Mouse (Mus musculus) CD8-positive naive resting alpha-beta T cell, adult 57 days (primary cell): ENCODE results near the gene Gm10100. TPM values are rescaled to one million over a fixed set of nuclear protein-coding genes. Genes with fewer than 3 reads are reported as not detected.

ENCODE experiments used
- total RNA-seq: library from RNA; stranded (reverse); gene quantifications from one replicate; pipeline ENCODE4 v1.2.4, GENCODE M21; 2023

Gm10100 gene
- total RNA-seq: not detected

DNA sequence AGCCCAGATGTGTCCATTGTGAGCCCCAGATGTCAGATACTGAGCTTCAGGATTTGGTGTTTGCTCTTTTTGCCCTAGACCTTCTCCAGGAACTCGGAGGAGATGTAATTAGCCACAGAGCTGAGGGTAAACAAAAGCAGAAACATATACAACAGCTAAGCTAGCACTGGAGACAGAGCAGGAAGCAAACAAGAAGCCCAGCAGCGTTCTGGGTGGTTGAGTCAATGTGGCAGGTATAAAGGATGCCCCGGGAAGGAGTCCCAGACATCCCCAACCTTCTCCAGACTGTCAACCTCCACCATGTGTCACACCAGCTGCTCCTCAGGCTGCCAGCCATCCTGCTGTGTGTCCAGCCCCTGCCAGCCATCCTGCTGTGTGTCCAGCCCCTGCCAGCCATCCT, at the start of gene Gm10100:
Gene Gm10100, plus strand, starts transcription at position 301 of the 400 bp plus-strand sequence.

DNA sequence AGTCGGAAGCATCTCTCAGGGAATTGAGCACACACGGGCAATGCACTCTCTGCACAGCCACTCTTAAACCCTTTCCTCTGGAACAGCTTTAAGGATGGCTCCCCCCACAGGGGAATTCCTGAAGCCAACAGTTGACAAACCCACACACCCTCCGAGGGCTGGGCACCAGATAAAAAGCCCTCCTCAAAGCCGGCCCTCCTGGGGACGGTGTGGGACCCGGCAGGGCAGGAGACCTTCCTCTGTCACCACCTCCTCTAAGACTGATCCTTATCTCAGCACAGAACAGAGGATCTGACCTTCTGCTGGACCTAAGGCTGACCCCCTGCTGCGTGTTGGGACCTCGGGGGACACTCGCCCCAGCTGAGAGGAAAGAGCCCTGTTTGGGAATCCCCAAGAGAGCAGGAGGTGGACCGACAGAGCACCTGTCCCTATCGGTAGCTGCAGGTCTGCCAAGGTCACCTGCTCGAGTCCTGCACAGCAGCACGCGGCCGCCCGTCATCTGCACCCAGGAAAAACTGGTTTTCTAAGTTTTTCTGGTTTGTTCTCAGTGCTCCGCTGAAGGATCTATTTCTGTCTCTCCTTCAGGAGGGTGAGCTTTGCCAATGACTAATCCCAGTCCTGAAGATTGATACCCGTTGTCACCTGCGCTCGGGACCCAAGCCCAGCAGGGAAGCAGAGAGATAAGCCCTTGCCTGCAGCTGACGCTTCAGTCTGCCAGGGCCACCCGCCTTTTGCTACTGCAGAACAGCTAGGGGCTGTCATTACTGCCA, 40.2 kb upstream of the Gm10100 start, which contains the start of gene Tspear:
Gene Tspear, plus strand, starts transcription at position 675 of the 770 bp plus-strand sequence.

DNA sequence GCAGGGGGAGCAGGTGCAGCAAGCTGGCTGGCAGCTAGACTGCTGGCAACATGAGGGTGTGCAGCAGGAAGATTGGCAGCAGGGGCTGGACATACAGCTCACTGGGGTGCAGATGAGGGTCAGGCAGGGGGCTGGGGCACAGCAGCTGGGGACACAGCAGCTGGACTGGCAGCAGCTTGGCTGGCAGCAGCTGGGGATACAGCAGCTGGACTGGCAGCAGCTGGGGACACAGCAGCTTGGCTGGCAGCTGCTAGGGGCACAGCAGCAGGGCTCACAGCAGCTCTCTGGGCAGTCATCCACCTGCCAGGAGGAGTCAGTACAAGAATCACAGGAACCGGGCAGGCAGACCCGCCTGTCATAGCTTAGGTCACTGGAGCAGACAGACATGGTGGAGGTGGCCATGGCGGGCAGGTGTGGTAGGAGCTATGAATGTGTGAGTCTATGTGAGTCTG, 35.9 kb upstream of the Gm10100 start, which contains the start of gene Gm19402:
Gene Gm19402, minus strand, starts transcription at position 402 of the 452 bp plus-strand sequence.

DNA sequence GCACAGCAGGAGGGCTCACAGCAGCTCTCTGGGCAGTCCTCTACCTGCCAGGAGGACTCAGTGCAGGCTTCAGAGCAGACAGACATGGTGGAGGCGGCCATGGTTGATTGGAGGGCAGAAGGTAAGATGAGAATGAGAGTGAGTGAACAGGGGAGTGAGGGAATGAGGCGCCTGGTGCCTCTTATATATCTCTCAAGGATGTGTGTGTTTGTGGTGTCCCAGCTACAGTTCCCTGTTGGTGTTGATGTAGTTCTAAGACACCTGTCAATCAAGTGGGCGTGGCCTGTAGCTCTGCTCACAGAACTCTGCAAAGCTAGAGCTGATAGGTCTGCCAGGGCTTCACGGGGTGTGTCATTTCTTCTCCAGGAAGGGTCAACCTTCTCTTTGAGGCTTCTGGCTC, 29.2 kb upstream of the Gm10100 start, which contains the start of gene Gm9508:
Gene Gm9508, minus strand, starts transcription at position 101 of the 400 bp plus-strand sequence.

DNA sequence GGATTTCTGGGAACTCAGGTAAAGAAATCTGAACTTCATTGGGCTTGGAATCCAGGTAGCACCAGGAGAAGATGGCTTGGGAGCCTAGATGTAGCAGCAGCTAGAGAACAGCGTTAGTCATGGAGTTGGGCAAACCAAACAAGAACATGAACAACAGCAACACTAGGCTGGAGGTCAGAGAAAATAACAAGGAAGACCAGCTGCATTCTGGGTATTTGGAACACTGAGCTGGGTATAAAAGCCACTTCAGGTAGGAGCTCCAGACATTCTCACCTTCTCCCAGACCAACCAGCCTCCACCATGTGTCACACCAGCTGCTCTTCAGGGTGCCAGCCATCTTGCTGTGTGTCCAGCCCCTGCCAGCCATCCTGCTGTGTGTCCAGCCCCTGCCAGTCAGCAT, 20.0 kb upstream of the Gm10100 start, which contains the start of gene Gm10272:
Gene Gm10272, plus strand, starts transcription at position 301 of the 400 bp plus-strand sequence.

DNA sequence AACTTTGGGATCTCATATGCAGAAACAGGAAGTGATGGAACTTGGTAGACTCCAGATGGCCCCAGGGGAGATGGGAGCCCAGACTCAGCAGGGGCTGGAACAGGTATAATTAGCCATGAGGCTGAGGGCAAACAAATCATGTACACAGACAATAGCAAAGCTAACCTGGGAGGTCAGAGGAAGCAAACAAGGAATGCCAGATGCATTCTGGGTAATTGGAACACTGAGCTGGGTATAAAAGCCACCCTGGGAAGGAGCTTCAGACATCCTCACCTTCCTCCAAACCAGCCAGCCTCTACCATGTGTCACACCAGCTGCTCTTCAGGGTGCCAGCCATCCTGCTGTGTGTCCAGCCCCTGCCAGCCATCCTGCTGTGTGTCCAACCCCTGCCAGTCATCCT, 15.1 kb upstream of the Gm10100 start, which contains the start of gene Gm10024:
Gene Gm10024, plus strand, starts transcription at position 301 of the 400 bp plus-strand sequence.

DNA sequence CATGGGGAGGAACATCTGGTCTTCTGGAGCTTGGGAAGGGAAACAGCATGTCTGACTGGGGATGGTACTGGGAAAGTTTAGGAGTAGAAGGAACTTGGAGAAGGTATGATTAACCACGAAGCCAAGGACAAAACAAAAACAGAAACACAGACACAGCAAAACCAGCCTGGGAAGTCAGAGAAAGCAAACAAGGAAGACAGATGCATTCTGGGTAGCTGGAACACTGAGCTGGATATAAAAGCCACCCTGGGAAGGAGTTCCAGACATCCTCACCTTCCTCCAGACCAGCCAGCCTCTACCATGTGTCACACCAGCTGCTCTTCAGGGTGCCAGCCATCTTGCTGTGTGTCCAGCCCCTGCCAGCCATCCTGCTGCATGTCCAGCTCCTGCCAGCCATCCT, 10.8 kb upstream of the Gm10100 start, which contains the start of gene Gm10142:
Gene Gm10142, plus strand, starts transcription at position 301 of the 400 bp plus-strand sequence.

DNA sequence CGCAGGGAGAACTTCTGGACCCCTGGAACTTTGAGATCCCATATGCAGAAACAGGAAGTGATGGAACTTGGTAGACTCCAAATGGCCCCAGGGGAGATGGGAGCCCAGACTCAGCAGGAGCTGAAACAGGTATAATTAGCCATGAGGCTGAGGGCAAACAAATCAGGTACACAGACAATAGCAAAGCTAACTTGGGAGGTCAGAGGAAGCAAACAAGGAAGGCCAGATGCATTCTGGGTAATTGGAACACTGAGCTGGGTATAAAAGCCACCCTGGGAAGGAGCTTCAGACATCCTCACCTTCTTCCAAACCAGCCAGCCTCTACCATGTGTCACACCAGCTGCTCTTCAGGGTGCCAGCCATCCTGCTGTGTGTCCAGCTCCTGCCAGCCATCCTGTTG, 6.0 kb upstream of the Gm10100 start, which contains the start of gene Krtap12-1:
Gene Krtap12-1, plus strand, starts transcription at position 301 of the 400 bp plus-strand sequence.

DNA sequence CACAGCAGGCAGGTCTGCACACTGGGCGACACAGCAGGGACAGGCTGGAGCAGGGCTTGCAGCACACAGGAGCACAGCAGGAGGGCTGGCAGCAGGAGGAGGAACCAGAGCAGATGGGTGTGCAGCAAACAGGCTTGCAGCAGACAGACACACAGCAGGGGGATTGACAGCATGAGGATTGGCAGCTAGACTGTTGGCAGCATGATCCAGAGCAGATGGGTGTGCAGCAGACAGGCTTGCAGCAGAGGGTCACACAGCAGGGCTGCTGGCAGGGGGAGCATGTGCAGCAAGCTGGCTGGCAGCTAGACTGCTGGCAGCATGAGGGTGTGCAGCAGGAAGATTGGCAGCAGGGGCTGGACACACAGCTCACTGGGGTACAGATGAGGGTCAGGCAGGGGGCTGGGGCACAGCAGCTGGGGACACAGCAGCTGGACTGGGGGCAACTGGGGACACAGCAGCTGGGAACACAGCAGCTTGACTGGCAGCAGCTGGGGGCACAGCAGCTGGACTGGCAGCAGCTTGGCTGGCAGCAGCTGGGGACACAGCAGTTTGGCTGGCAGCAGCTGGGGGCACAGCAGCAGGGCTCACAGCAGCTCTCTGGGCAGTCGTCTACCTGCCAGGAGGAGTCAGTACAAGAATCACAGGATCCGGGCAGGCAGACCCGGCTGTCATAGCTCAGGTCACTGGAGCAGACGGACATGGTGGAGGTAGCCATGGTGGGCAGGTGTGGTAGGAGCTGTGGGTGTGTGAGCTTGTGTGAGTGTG, 15.8 kb downstream of the Gm10100 start, which contains the start of gene Gm18596:
Gene Gm18596, minus strand, starts transcription at position 715 of the 765 bp plus-strand sequence.

DNA sequence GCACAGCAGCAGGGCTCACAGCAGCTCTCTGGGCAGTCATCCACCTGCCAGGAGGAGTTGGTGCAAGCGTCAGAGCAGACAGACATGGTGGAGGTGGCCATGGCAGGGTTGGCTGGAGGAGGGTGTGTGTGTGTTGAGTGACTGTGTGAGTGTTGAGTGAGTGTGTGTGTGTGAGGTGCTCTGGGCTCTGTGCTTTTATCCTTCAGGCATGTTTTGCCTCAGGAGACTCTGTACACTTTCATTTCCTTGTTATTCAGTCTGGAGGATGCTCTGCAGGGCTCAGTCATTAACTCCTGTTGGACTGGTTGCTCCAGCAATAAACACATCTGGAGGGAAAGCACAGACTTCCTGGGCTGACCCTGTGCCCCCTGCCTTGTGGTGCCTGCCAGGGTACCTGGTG, 25.0 kb downstream of the Gm10100 start, which contains the start of gene Gm9736:
Gene Gm9736, minus strand, starts transcription at position 101 of the 400 bp plus-strand sequence.

DNA sequence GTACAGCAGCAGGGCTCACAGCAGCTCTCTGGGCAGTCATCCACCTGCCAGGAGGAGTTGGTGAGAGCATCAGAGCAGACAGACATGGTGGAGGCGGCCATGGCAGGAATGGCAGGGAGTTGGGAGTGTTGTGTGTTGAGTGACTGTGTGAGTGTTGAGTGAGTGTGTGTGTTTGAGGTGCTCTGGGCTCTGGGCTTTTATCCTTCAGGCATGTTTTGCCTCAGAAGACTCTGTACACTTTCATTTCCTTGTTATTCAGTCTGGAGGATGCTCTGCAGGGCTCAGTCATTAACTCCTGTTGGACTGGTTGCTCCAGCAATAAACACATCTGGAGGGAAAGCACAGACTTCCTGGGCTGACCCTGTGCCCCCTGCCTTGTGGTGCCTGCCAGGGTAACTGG, 33.3 kb downstream of the Gm10100 start, which contains the start of gene Gm3233:
Gene Gm3233, minus strand, starts transcription at position 101 of the 400 bp plus-strand sequence.

DNA sequence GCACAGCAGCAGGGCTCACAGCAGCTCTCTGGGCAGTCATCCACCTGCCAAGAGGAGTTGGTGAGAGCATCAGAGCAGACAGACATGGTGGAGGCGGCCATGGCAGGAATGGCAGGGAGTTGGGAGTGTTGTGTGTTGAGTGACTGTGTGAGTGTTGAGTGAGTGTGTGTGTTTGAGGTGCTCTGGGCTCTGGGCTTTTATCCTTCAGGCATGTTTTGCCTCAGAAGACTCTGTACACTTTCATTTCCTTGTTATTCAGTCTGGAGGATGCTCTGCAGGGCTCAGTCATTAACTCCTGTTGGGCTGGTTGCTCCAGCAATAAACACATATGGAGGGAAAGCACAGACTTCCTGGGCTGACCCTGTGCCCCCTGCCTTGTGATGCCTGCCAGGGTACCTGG, 44.9 kb downstream of the Gm10100 start, which contains the start of gene Gm3238:
Gene Gm3238, minus strand, starts transcription at position 101 of the 400 bp plus-strand sequence.

Other genes with a start within 250 kb of the Gm10100 start
- gene Fam207a, start 210.7 kb upstream of the Gm10100 start, total RNA-seq: 28.1 TPM
- gene Itgb2, start 196.2 kb upstream of the Gm10100 start, total RNA-seq: 207 TPM
- 89.3 TPM for gene Pttg1ip, start 144.8 kb upstream of the Gm10100 start, total RNA-seq
- gene Sumo3, start 120.4 kb upstream of the Gm10100 start, total RNA-seq: 49.8 TPM
- 2.4 TPM for gene Gm49325, start 120.3 kb upstream of the Gm10100 start, total RNA-seq
- gene Ube2g2, start 104.2 kb upstream of the Gm10100 start, total RNA-seq: 41.4 TPM
- 1.2 TPM for gene Tspear, start 39.9 kb upstream of the Gm10100 start, total RNA-seq
- gene Gm19402, start 35.7 kb upstream of the Gm10100 start, total RNA-seq: not detected
- gene Gm9508, start 29.3 kb upstream of the Gm10100 start, total RNA-seq: not detected
- gene Gm10272, start 19.9 kb upstream of the Gm10100 start, total RNA-seq: not detected
- not detected for gene Gm10024, start 15.0 kb upstream of the Gm10100 start, total RNA-seq
- gene Gm10142, start 10.7 kb upstream of the Gm10100 start, total RNA-seq: not detected
- gene Krtap12-1, start 5.9 kb upstream of the Gm10100 start, total RNA-seq: not detected
- gene Gm18596, start 16.2 kb downstream of the Gm10100 start, total RNA-seq: not detected
- gene Gm9736, start 24.9 kb downstream of the Gm10100 start, total RNA-seq: not detected
- gene Gm3233, start 33.2 kb downstream of the Gm10100 start, total RNA-seq: not detected
- gene Gm3238, start 44.8 kb downstream of the Gm10100 start, total RNA-seq: not detected
- not detected for gene Gm7138, start 50.5 kb downstream of the Gm10100 start, total RNA-seq
- not detected for gene Gm3250, start 56.1 kb downstream of the Gm10100 start, total RNA-seq
- not detected for gene Gm7137, start 61.7 kb downstream of the Gm10100 start, total RNA-seq
- gene Gm9639, start 68.6 kb downstream of the Gm10100 start, total RNA-seq: not detected
- gene Gm19668, start 72.6 kb downstream of the Gm10100 start, total RNA-seq: not detected
- gene Gm9507, start 85.4 kb downstream of the Gm10100 start, total RNA-seq: not detected
- gene Gm2696, start 88.2 kb downstream of the Gm10100 start, total RNA-seq: not detected
- not detected for gene Krtap10-4, start 100.6 kb downstream of the Gm10100 start, total RNA-seq
- gene Krtap10-10, start 109.5 kb downstream of the Gm10100 start, total RNA-seq: not detected
- not detected for gene Gm36176, start 120.3 kb downstream of the Gm10100 start, total RNA-seq
- not detected for gene Gm10318, start 126.4 kb downstream of the Gm10100 start, total RNA-seq
- gene Gm3285, start 135.5 kb downstream of the Gm10100 start, total RNA-seq: not detected
- not detected for gene Lrrc3, start 176.1 kb downstream of the Gm10100 start, total RNA-seq
- 2.8 TPM for gene Trpm2, start 244.1 kb downstream of the Gm10100 start, total RNA-seq